Mouse (Mus musculus) bone marrow macrophage, adult 2 months (primary cell): ENCODE measurements around the gene Slc41a1. TPM values are rescaled to one million over a fixed set of nuclear protein-coding genes. Genes with fewer than 3 reads are reported as not detected.

Experiments
- H3K27ac ChIP-seq: 2 replicates; pipeline ENCODE4 v1.5.1; 2012; ENCODE audit warnings: low read depth, low read length; ENCODE audit not compliant: insufficient read depth
- H3K4me1 ChIP-seq: 2 replicates; pipeline ENCODE4 v1.6.1; 2012; ENCODE audit warnings: low read length; ENCODE audit not compliant: control insufficient read depth, insufficient read depth
- H3K4me3 ChIP-seq: 2 replicates; pipeline ENCODE4 v1.5.1; 2012; ENCODE audit warnings: mild to moderate bottlenecking, low read length, moderate library complexity; ENCODE audit not compliant: insufficient read depth
- CTCF ChIP-seq: IDR thresholded peaks from 2 replicates; pipeline ENCODE4 v1.5.1; 2012; ENCODE audit warnings: low read depth, mild to moderate bottlenecking, low read length, moderate library complexity
- POLR2A ChIP-seq: IDR thresholded peaks from 2 replicates; pipeline ENCODE4 v1.6.1; 2012; ENCODE audit warnings: mild to moderate bottlenecking, low read depth, low read length, borderline replicate concordance
- polyA plus RNA-seq: library from polyadenylated mRNA; stranded (reverse); fragments of >200 nt; gene quantifications from 2 replicates; pipeline ENCODE4 v1.2.4, GENCODE M21; 2012; ENCODE audit not compliant: missing spikeins, insufficient read depth, insufficient read length

The Slc41a1 gene
- 7.8 and 9.3 TPM in 2 replicates for polyA plus RNA-seq

- Histone ChIP-seq H3K4me1 (peaks cover 8% of the 10 kb centered on the region; the same call in 1 of the 2 replicates), H3K4me3 (peak within 1 kb of the TSS; percentile 85), H3K27ac (peak within 1 kb of the TSS; percentile 12; the same call in 1 of the 2 replicates)
- TF ChIP-seq POLR2A (no peak), CTCF (no peak)
Observed at GRCm38 (mm10) chr1:131827207-131827786, at the start of gene Slc41a1. Gene Slc41a1 (plus strand): TSS chr1:131827493.

GRCm38 (mm10) chr1:131794591-131794990 lies 32.7 kb upstream of the Slc41a1 start:
- Histone ChIP-seq H3K4me3 (no peak overlapping the region), H3K27ac (no peak overlapping the region), H3K4me1 (no peaks in the 10 kb centered on the region)
- no peak for TF ChIP-seq CTCF
- TF ChIP-seq POLR2A: no peak

GRCm38 (mm10) chr1:131795171-131795570 lies 32.1 kb upstream of the Slc41a1 start:
- TF ChIP-seq CTCF (no peak), POLR2A (no peak)
- Histone ChIP-seq H3K4me1 (no peaks in the 10 kb centered on the region), H3K4me3 (no peak overlapping the region), H3K27ac (no peak overlapping the region)

- H3K27ac ChIP-seq: no peak within 1 kb of the TSS
- peak within 1 kb of the TSS; percentile 2; the same call in 1 of the 2 replicates for H3K4me3 ChIP-seq
- no peaks in the 10 kb centered on the region for H3K4me1 ChIP-seq
- TF ChIP-seq POLR2A: no peak
- TF ChIP-seq CTCF: no peak
Observed at GRCm38 (mm10) chr1:131797202-131797909, 29.9 kb upstream of the Slc41a1 start, which contains the start of gene Pm20d1. Gene Pm20d1 (plus strand): TSS chr1:131797381.

- Histone ChIP-seq H3K4me3 (no peak overlapping the region), H3K4me1 (no peaks in the 10 kb centered on the region), H3K27ac (no peak overlapping the region)
- TF ChIP-seq POLR2A: no peak
- TF ChIP-seq CTCF: no peak
Observed at GRCm38 (mm10) chr1:131800001-131800400, 27.3 kb upstream of the Slc41a1 start.

- TF ChIP-seq CTCF: no peak
- no peak for TF ChIP-seq POLR2A
- Histone ChIP-seq H3K4me1 (no peaks in the 10 kb centered on the region), H3K27ac (no peak overlapping the region), H3K4me3 (no peak overlapping the region)
Observed at GRCm38 (mm10) chr1:131801071-131801470, 26.2 kb upstream of the Slc41a1 start.

GRCm38 (mm10) chr1:131802652-131803051 lies 24.6 kb upstream of the Slc41a1 start:
- Histone ChIP-seq H3K4me3 (no peak overlapping the region), H3K4me1 (no peaks in the 10 kb centered on the region)
- TF ChIP-seq POLR2A (no peak), CTCF (no peak)

GRCm38 (mm10) chr1:131804166-131804565 lies 23.1 kb upstream of the Slc41a1 start:
- Histone ChIP-seq H3K4me3 (no peak overlapping the region), H3K27ac (no peak overlapping the region), H3K4me1 (no peaks in the 10 kb centered on the region)
- no peak for TF ChIP-seq POLR2A
- no peak for TF ChIP-seq CTCF

More at GRCm38 (mm10) chr1:131802652-131803051, 24.6 kb upstream of the Slc41a1 start:
- no peak overlapping the region for H3K27ac ChIP-seq

- Histone ChIP-seq H3K4me1 (no peaks in the 10 kb centered on the region), H3K27ac (no peak overlapping the region), H3K4me3 (no peak overlapping the region)
- TF ChIP-seq CTCF (no peak), POLR2A (no peak)
Observed at GRCm38 (mm10) chr1:131808986-131809385, 18.3 kb upstream of the Slc41a1 start.

GRCm38 (mm10) chr1:131809651-131810050 lies 17.6 kb upstream of the Slc41a1 start:
- TF ChIP-seq POLR2A (no peak), CTCF (no peak)
- Histone ChIP-seq H3K4me3 (no peak overlapping the region), H3K27ac (no peak overlapping the region), H3K4me1 (no peaks in the 10 kb centered on the region)
